Mouse (Mus musculus): Measurements from ENCODE around the gene B3gnt9. TPM values are rescaled to one million over a fixed set of nuclear protein-coding genes. Genes with fewer than 3 reads are reported as not detected.

The B3gnt9 gene
- 3.8 and 4.3 TPM in 2 replicates for polyA plus RNA-seq (2015; fragmentation: Nextera tagmentation; extraction: Ambion mirVana)

- peaks cover 6% of the 10 kb centered on the region for H3K36me3 ChIP-seq (ENCODE audit: control insufficient read depth, insufficient read depth)
- peak within 1 kb of the TSS; percentile 98 for H3K4me2 ChIP-seq (ENCODE audit: low read length)
- WGBS, result 3% methylated on average over 14 of the region's 14 CpGs
- peak within 1 kb of the TSS; percentile 64 for H3K4me3 ChIP-seq (replicated peaks; ENCODE audit: low read length)
- peaks cover 23% of the 10 kb centered on the region for H3K4me1 ChIP-seq (replicated peaks; ENCODE audit: control insufficient read depth, insufficient read depth, low read length)
- H3K27ac ChIP-seq (ENCODE audit: low read length), result no peak within 1 kb of the TSS
- peaks cover 30% of the 10 kb centered on the region for H3K27me3 ChIP-seq (replicated peaks; ENCODE audit: control insufficient read depth, insufficient read depth, low read length)
- H3K9ac ChIP-seq (replicated peaks; ENCODE audit: low read depth, low read length), result peak within 1 kb of the TSS; percentile 78
- H3K9me3 ChIP-seq (ENCODE audit: control insufficient read depth, low read length), result no peaks in the 10 kb centered on the region
- no peak for ATAC-seq
Measured at GRCm38 (mm10) chr8:105254966-105255350, at the start of gene B3gnt9. Gene B3gnt9 (minus strand): TSS chr8:105255153.

GRCm38 (mm10) chr8:105303874-105304273, 48.9 kb upstream of the B3gnt9 start:
- H3K36me3 ChIP-seq (ENCODE audit: control insufficient read depth, insufficient read depth), result peaks cover 37% of the 10 kb centered on the region
- no peaks in the 10 kb centered on the region for H3K27me3 ChIP-seq (replicated peaks; ENCODE audit: control insufficient read depth, insufficient read depth, low read length)
- H3K4me3 ChIP-seq (replicated peaks; ENCODE audit: low read length), result no peak overlapping the region
- peaks cover 15% of the 10 kb centered on the region for H3K4me1 ChIP-seq (replicated peaks; ENCODE audit: control insufficient read depth, insufficient read depth, low read length)
- ATAC-seq, result no peak
- no peak overlapping the region for H3K4me2 ChIP-seq (ENCODE audit: low read length)
- H3K9ac ChIP-seq (replicated peaks; ENCODE audit: low read depth, low read length), result no peak overlapping the region
- 86% methylated on average over 9 of the region's 9 CpGs for WGBS
- H3K9me3 ChIP-seq (ENCODE audit: control insufficient read depth, low read length), result no peaks in the 10 kb centered on the region
- no peak overlapping the region for H3K27ac ChIP-seq (ENCODE audit: low read length)

- 87% methylated on average over 8 of the region's 8 CpGs for WGBS
- peaks cover 37% of the 10 kb centered on the region for H3K36me3 ChIP-seq (ENCODE audit: control insufficient read depth, insufficient read depth)
- ATAC-seq, result no peak
Measured at GRCm38 (mm10) chr8:105303396-105303795, 48.4 kb upstream of the B3gnt9 start.

GRCm38 (mm10) chr8:105299962-105300361, 45.0 kb upstream of the B3gnt9 start:
- Histone ChIP-seq H3K9ac (replicated peaks; ENCODE audit: low read depth, low read length) (no peak overlapping the region), H3K27me3 (replicated peaks; ENCODE audit: control insufficient read depth, insufficient read depth, low read length) (no peaks in the 10 kb centered on the region), H3K9me3 (ENCODE audit: control insufficient read depth, low read length) (no peaks in the 10 kb centered on the region), H3K4me1 (replicated peaks; ENCODE audit: control insufficient read depth, insufficient read depth, low read length) (peaks cover 20% of the 10 kb centered on the region), H3K36me3 (ENCODE audit: control insufficient read depth, insufficient read depth) (peaks cover 29% of the 10 kb centered on the region), H3K27ac (ENCODE audit: low read length) (no peak overlapping the region), H3K4me2 (ENCODE audit: low read length) (no peak overlapping the region), H3K4me3 (replicated peaks; ENCODE audit: low read length) (no peak overlapping the region)
- WGBS, result 96% methylated on average over 8 of the region's 8 CpGs
- ATAC-seq, result no peak

More at GRCm38 (mm10) chr8:105303396-105303795, 48.4 kb upstream of the B3gnt9 start:
- H3K27ac ChIP-seq (ENCODE audit: low read length), result no peak overlapping the region
- no peak overlapping the region for H3K4me3 ChIP-seq (replicated peaks; ENCODE audit: low read length)
- H3K9me3 ChIP-seq (ENCODE audit: control insufficient read depth, low read length), result no peaks in the 10 kb centered on the region
- no peak overlapping the region for H3K4me2 ChIP-seq (ENCODE audit: low read length)
- no peak overlapping the region for H3K9ac ChIP-seq (replicated peaks; ENCODE audit: low read depth, low read length)
- H3K4me1 ChIP-seq (replicated peaks; ENCODE audit: control insufficient read depth, insufficient read depth, low read length), result peaks cover 20% of the 10 kb centered on the region
- no peaks in the 10 kb centered on the region for H3K27me3 ChIP-seq (replicated peaks; ENCODE audit: control insufficient read depth, insufficient read depth, low read length)

- ATAC-seq, result no peak
- peak overlapping the region; percentile 89 for H3K4me3 ChIP-seq (replicated peaks; ENCODE audit: low read length)
- H3K9me3 ChIP-seq (ENCODE audit: control insufficient read depth, low read length), result no peaks in the 10 kb centered on the region
- WGBS, result 64% methylated on average over 18 of the region's 18 CpGs
- H3K27ac ChIP-seq (ENCODE audit: low read length), result no peak overlapping the region
- H3K4me2 ChIP-seq (ENCODE audit: low read length), result peak overlapping the region; percentile 89
- no peaks in the 10 kb centered on the region for H3K27me3 ChIP-seq (replicated peaks; ENCODE audit: control insufficient read depth, insufficient read depth, low read length)
- peak overlapping the region; percentile 88 for H3K9ac ChIP-seq (replicated peaks; ENCODE audit: low read depth, low read length)
- H3K4me1 ChIP-seq (replicated peaks; ENCODE audit: control insufficient read depth, insufficient read depth, low read length), result peaks cover 20% of the 10 kb centered on the region
- peaks cover 25% of the 10 kb centered on the region for H3K36me3 ChIP-seq (ENCODE audit: control insufficient read depth, insufficient read depth)
Measured at GRCm38 (mm10) chr8:105298351-105299252, 43.6 kb upstream of the B3gnt9 start.

- peak; percentile 95 for ATAC-seq
- Histone ChIP-seq H3K36me3 (ENCODE audit: control insufficient read depth, insufficient read depth) (peaks cover 21% of the 10 kb centered on the region), H3K4me3 (replicated peaks; ENCODE audit: low read length) (peak within 1 kb of the TSS; percentile 89), H3K27ac (ENCODE audit: low read length) (peak within 1 kb of the TSS; percentile 54; the same call in 1 of the 2 replicates), H3K9ac (replicated peaks; ENCODE audit: low read depth, low read length) (peak within 1 kb of the TSS; percentile 88), H3K9me3 (ENCODE audit: control insufficient read depth, low read length) (no peaks in the 10 kb centered on the region), H3K27me3 (replicated peaks; ENCODE audit: control insufficient read depth, insufficient read depth, low read length) (no peaks in the 10 kb centered on the region), H3K4me2 (ENCODE audit: low read length) (peak within 1 kb of the TSS; percentile 89), H3K4me1 (replicated peaks; ENCODE audit: control insufficient read depth, insufficient read depth, low read length) (peaks cover 20% of the 10 kb centered on the region)
- WGBS, result under 1% methylated on average over 56 of the region's 58 CpGs
Measured at GRCm38 (mm10) chr8:105297511-105298192, 42.7 kb upstream of the B3gnt9 start, which contains the start of gene E2f4. Gene E2f4 (plus strand): TSS chr8:105297663.

GRCm38 (mm10) chr8:105295895-105296573, 41.1 kb upstream of the B3gnt9 start, which contains the start of gene Exoc3l:
Gene Exoc3l (minus strand): TSS chr8:105296101.
- H3K4me2 ChIP-seq (ENCODE audit: low read length), result peak within 1 kb of the TSS; percentile 89
- H3K4me1 ChIP-seq (replicated peaks; ENCODE audit: control insufficient read depth, insufficient read depth, low read length), result peaks cover 20% of the 10 kb centered on the region
- 76% methylated on average over 11 of the region's 11 CpGs for WGBS
- H3K27ac ChIP-seq (ENCODE audit: low read length), result no peak within 1 kb of the TSS
- no peaks in the 10 kb centered on the region for H3K9me3 ChIP-seq (ENCODE audit: control insufficient read depth, low read length)
- H3K4me3 ChIP-seq (replicated peaks; ENCODE audit: low read length), result no peak within 1 kb of the TSS; the same call in 1 of the 2 replicates
- H3K9ac ChIP-seq (replicated peaks; ENCODE audit: low read depth, low read length), result no peak within 1 kb of the TSS
- peaks cover 9% of the 10 kb centered on the region for H3K36me3 ChIP-seq (ENCODE audit: control insufficient read depth, insufficient read depth)
- no peak for ATAC-seq
- H3K27me3 ChIP-seq (replicated peaks; ENCODE audit: control insufficient read depth, insufficient read depth, low read length), result no peaks in the 10 kb centered on the region

- ATAC-seq, result no peak
Measured at GRCm38 (mm10) chr8:105295256-105295655, 40.3 kb upstream of the B3gnt9 start.

GRCm38 (mm10) chr8:105294776-105295175, 39.8 kb upstream of the B3gnt9 start:
- peaks cover 1% of the 10 kb centered on the region for H3K36me3 ChIP-seq (ENCODE audit: control insufficient read depth, insufficient read depth)
- no peak overlapping the region for H3K27ac ChIP-seq (ENCODE audit: low read length)
- H3K27me3 ChIP-seq (replicated peaks; ENCODE audit: control insufficient read depth, insufficient read depth, low read length), result no peaks in the 10 kb centered on the region
- 65% methylated on average over 9 of the region's 9 CpGs for WGBS
- ATAC-seq, result no peak
- H3K4me3 ChIP-seq (replicated peaks; ENCODE audit: low read length), result no peak overlapping the region
- no peak overlapping the region for H3K4me2 ChIP-seq (ENCODE audit: low read length)
- H3K9me3 ChIP-seq (ENCODE audit: control insufficient read depth, low read length), result no peaks in the 10 kb centered on the region
- H3K9ac ChIP-seq (replicated peaks; ENCODE audit: low read depth, low read length), result no peak overlapping the region
- peaks cover 32% of the 10 kb centered on the region for H3K4me1 ChIP-seq (replicated peaks; ENCODE audit: control insufficient read depth, insufficient read depth, low read length)

More at GRCm38 (mm10) chr8:105295256-105295655, 40.3 kb upstream of the B3gnt9 start:
- no peak overlapping the region for H3K9ac ChIP-seq (replicated peaks; ENCODE audit: low read depth, low read length)
- no peak overlapping the region for H3K4me2 ChIP-seq (ENCODE audit: low read length)
- H3K9me3 ChIP-seq (ENCODE audit: control insufficient read depth, low read length), result no peaks in the 10 kb centered on the region
- peaks cover 27% of the 10 kb centered on the region for H3K4me1 ChIP-seq (replicated peaks; ENCODE audit: control insufficient read depth, insufficient read depth, low read length)
- no peak overlapping the region for H3K4me3 ChIP-seq (replicated peaks; ENCODE audit: low read length)
- no peak overlapping the region for H3K27ac ChIP-seq (ENCODE audit: low read length)
- H3K27me3 ChIP-seq (replicated peaks; ENCODE audit: control insufficient read depth, insufficient read depth, low read length), result no peaks in the 10 kb centered on the region
- 74% methylated on average over 11 of the region's 11 CpGs for WGBS
- H3K36me3 ChIP-seq (ENCODE audit: control insufficient read depth, insufficient read depth), result peaks cover 6% of the 10 kb centered on the region
